Mouse (Mus musculus) midbrain, embryonic 11.5 days (tissue): ENCODE measurements around the gene Sall2. TPM values are rescaled to one million over a fixed set of nuclear protein-coding genes. Genes with fewer than 3 reads are reported as not detected.
A peak's percentile ranks its signal among the peaks of the same experiment; 100 is the strongest.

Source experiments
- ATAC-seq: fragments of 200-750 bp; cut with Nextera tagmentation; 2 replicates; pipeline ENCODE4 v1.8.0; 2017; ENCODE audit warnings: moderate TSS enrichment, moderate library complexity; ENCODE audit not compliant: low FRiP score
- DNase-seq: peaks from one replicate; pipeline ENCODE4 v3.0.0; 2015; ENCODE audit warnings: low spot score; ENCODE audit errors: missing footprints
- H3K27ac ChIP-seq: fragments of 300-500 bp; sonication (generic); 2 replicates; pipeline ENCODE4 v1.5.1; 2014; ENCODE audit warnings: low read depth, low read length
- H3K27me3 ChIP-seq: fragments of 300-500 bp; sonication (generic); 2 replicates; pipeline ENCODE4 v1.6.1; 2014; ENCODE audit warnings: mild to moderate bottlenecking, low read length, moderate library complexity, mixed read lengths; ENCODE audit not compliant: control insufficient read depth, insufficient read depth
- H3K36me3 ChIP-seq: fragments of 300-500 bp; sonication (generic); 2 replicates; pipeline ENCODE4 v1.6.1; 2014; ENCODE audit warnings: mild to moderate bottlenecking, low read length, moderate library complexity, mixed read lengths; ENCODE audit not compliant: control insufficient read depth, insufficient read depth
- H3K4me1 ChIP-seq: fragments of 300-500 bp; sonication (generic); 2 replicates; pipeline ENCODE4 v1.6.1; 2014; ENCODE audit warnings: low read length; ENCODE audit not compliant: control insufficient read depth, insufficient read depth
- H3K4me2 ChIP-seq: fragments of 300-500 bp; sonication (generic); 2 replicates; pipeline ENCODE4 v1.6.1; 2014; ENCODE audit warnings: mild to moderate bottlenecking, moderate library complexity
- H3K4me3 ChIP-seq: fragments of 300-500 bp; sonication (generic); 2 replicates; pipeline ENCODE4 v1.5.1; 2014; ENCODE audit warnings: low read depth, low read length
- H3K9ac ChIP-seq: fragments of 300-500 bp; sonication (generic); 2 replicates; pipeline ENCODE4 v1.6.1; 2014; ENCODE audit warnings: low read length
- H3K9me3 ChIP-seq: fragments of 300-500 bp; sonication (generic); 2 replicates; pipeline ENCODE4 v1.6.1; 2016; ENCODE audit warnings: low read length; ENCODE audit not compliant: control insufficient read depth
- WGBS: fragments of 180-500 bp; shearing (Covaris S2); extraction: QIAGEN DNeasy Blood & Tissue Kit; methylation state at CpG from one replicate; pipeline ENCODE4 v1.1.7; 2014; 5-methylcytosine and 5-hydroxymethylcytosine counted together
- polyA plus RNA-seq: library from polyadenylated mRNA; unstranded; fragments of >200 nt; fragmentation: Nextera tagmentation; extraction: Ambion mirVana; gene quantifications from 2 replicates; pipeline ENCODE4 v1.2.1, GENCODE M21; 2014

Gene Sall2
- 57.4 and 65.1 TPM in 2 replicates for polyA plus RNA-seq

- H3K4me1 ChIP-seq, result peaks cover 41% of the 10 kb centered on the region
Measured at GRCm38 (mm10) chr14:52327910-52328812, at the start of gene Sall2. Sall2 (minus strand) TSS chr14:52328762.

DNA sequence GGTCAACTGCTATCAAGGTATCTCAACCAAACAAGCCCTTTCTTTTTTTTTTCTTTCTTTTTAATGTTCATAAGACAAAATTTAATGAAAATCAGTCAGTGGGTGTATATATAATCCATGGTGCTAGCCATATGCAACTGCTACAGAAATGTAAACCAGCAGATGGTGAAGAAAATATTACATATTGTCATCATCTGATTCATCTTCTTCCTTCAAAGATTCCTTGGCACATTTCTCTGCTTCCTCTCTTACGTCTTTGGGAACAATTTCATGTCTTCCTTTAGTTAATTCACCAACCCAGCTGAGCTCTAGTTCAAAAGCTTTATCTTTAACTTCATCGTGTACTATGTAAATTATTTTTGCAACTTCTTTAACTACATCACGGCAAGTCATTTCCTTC, 40.2 kb upstream of the Sall2 start:
- Histone ChIP-seq H3K27me3 (no peaks in the 10 kb centered on the region), H3K4me1 (no peaks in the 10 kb centered on the region), H3K36me3 (no peaks in the 10 kb centered on the region), H3K4me3 (no peak overlapping the region), H3K27ac (no peak overlapping the region), H3K4me2 (no peak overlapping the region), H3K9ac (no peak overlapping the region), H3K9me3 (no peaks in the 10 kb centered on the region)
- DNase-seq (no peak), ATAC-seq (no peak)
- WGBS, result 89% methylated on average over 3 of the region's 3 CpGs

More at GRCm38 (mm10) chr14:52327910-52328812, at the start of gene Sall2:
- under 1% methylated on average over 26 of the region's 26 CpGs for WGBS
- Histone ChIP-seq H3K27ac (peak within 1 kb of the TSS; percentile 96), H3K9ac (peak within 1 kb of the TSS; percentile 84), H3K27me3 (no peaks in the 10 kb centered on the region), H3K36me3 (no peaks in the 10 kb centered on the region), H3K4me3 (peak within 1 kb of the TSS; percentile 67), H3K4me2 (peak within 1 kb of the TSS; percentile 70), H3K9me3 (no peaks in the 10 kb centered on the region)
- ATAC-seq (peak; percentile 64), DNase-seq (peak; percentile 96)

GRCm38 (mm10) chr14:52356308-52356707, 27.7 kb upstream of the Sall2 start, which contains the start of gene Olfr1513:
Olfr1513 (minus strand) TSS chr14:52356408.
- Histone ChIP-seq H3K4me2 (no peak within 1 kb of the TSS), H3K4me3 (no peak within 1 kb of the TSS), H3K4me1 (no peaks in the 10 kb centered on the region), H3K9me3 (no peaks in the 10 kb centered on the region), H3K9ac (no peak within 1 kb of the TSS), H3K36me3 (no peaks in the 10 kb centered on the region), H3K27me3 (no peaks in the 10 kb centered on the region), H3K27ac (no peak within 1 kb of the TSS)
- 81% methylated on average over 4 of the region's 4 CpGs for WGBS
- DNase-seq, result no peak
- no peak for ATAC-seq

GRCm38 (mm10) chr14:52339512-52339852, 10.9 kb upstream of the Sall2 start:
- no peaks in the 10 kb centered on the region for H3K36me3 ChIP-seq
- WGBS, result 79% methylated on average over 6 of the region's 6 CpGs
- H3K9ac ChIP-seq, result no peak overlapping the region
- H3K4me1 ChIP-seq, result no peaks in the 10 kb centered on the region
- DNase-seq (no peak), ATAC-seq (no peak)
- no peaks in the 10 kb centered on the region; the same call in 1 of the 2 replicates for H3K9me3 ChIP-seq
- no peaks in the 10 kb centered on the region for H3K27me3 ChIP-seq
- no peak overlapping the region for H3K27ac ChIP-seq
- no peak overlapping the region for H3K4me3 ChIP-seq
- H3K4me2 ChIP-seq, result no peak overlapping the region

- DNase-seq, result peak; percentile 96
Measured at GRCm38 (mm10) chr14:52338751-52339511, 10.4 kb upstream of the Sall2 start.

GRCm38 (mm10) chr14:52332171-52332570, 3.6 kb upstream of the Sall2 start:
- Histone ChIP-seq H3K4me1 (peaks cover 27% of the 10 kb centered on the region), H3K4me3 (no peak overlapping the region), H3K27ac (peak overlapping the region; percentile 62), H3K27me3 (no peaks in the 10 kb centered on the region), H3K9ac (no peak overlapping the region), H3K36me3 (no peaks in the 10 kb centered on the region), H3K9me3 (no peaks in the 10 kb centered on the region), H3K4me2 (no peak overlapping the region)
- WGBS, result 22% methylated on average over 3 of the region's 3 CpGs
- ATAC-seq (no peak), DNase-seq (peak; percentile 87)

More at GRCm38 (mm10) chr14:52338751-52339511, 10.4 kb upstream of the Sall2 start:
- H3K4me3 ChIP-seq, result no peak overlapping the region
- no peaks in the 10 kb centered on the region for H3K36me3 ChIP-seq
- H3K27me3 ChIP-seq, result no peaks in the 10 kb centered on the region
- ATAC-seq, result peak; percentile 53
- peak overlapping the region; percentile 34; the same call in 1 of the 2 replicates for H3K4me2 ChIP-seq
- H3K27ac ChIP-seq, result no peak overlapping the region
- H3K4me1 ChIP-seq, result no peaks in the 10 kb centered on the region
- H3K9ac ChIP-seq, result peak overlapping the region; percentile 7; the same call in 1 of the 2 replicates
- WGBS, result 31% methylated on average over 21 of the region's 21 CpGs
- no peaks in the 10 kb centered on the region for H3K9me3 ChIP-seq

DNA sequence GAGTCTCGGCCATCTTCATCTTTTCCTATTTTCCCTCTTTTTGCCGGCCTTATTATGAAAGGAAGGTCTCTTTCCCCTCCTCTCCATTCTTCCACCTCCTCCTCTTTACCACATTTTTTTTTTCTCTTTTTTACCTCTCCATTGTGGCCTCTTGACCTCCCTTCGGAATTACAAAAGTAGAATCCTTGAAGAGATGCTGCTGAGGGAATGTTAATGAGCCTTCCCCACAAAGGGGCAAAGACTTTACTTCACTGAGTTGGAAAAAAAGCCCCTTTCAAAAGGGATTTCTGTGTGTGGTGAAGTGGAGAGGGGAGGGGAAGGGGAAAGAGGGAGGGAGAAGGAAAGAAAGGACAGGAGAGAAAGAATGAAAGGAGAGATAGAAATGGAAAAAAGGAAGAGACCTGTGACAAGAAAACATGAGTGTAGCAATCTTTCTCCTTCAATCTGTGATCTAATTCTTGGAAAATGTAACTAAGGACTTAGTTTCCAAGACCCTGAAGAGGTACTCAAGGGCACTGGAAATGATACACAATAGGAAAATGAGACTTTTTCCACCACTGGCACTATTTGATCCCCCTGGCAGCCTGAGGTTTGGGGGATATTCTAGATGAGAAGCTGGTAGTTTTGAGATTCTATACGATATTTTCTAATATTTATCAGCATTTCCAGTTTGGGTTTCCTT, 2.6 kb upstream of the Sall2 start:
- Histone ChIP-seq H3K4me1 (peaks cover 31% of the 10 kb centered on the region), H3K27me3 (no peaks in the 10 kb centered on the region), H3K4me2 (peak overlapping the region; percentile 22; the same call in 1 of the 2 replicates), H3K36me3 (no peaks in the 10 kb centered on the region), H3K27ac (peak overlapping the region; percentile 62), H3K4me3 (no peak overlapping the region), H3K9ac (peak overlapping the region; percentile 0; the same call in 1 of the 2 replicates), H3K9me3 (no peaks in the 10 kb centered on the region)
- peak; percentile 43 for ATAC-seq
- peak; percentile 91 for DNase-seq
- 8% methylated on average over 4 of the region's 4 CpGs for WGBS

DNA sequence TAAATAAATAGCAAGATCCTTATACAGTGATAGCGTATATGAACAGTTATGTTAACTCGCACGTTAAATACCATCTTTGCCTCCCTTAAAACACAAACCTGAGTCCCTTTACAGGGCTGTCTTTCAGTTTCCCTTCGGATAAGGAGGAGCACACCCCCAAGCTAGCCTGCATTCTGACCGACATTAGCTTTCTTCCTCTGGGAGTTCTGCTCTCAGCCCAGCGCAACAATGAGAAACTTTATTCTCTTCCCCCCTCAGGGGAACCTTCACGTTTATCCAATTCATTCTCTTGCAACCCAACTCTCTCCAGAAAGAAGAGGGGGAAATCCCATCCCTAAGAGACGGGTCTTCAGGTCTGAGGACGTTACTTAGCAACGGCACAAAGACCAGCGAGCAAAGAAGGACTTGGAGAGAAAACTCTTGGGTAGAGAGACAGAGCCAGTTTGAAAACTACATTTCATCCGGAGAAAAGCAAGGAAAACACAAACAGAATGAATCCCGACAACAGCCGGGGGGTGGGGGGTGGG, 1.1 kb downstream of the Sall2 start:
- H3K27ac ChIP-seq, result peak overlapping the region; percentile 96
- H3K36me3 ChIP-seq, result no peaks in the 10 kb centered on the region
- ATAC-seq, result peak; percentile 74
- peak overlapping the region; percentile 84 for H3K9ac ChIP-seq
- H3K4me2 ChIP-seq, result peak overlapping the region; percentile 70
- no peaks in the 10 kb centered on the region for H3K27me3 ChIP-seq
- H3K4me1 ChIP-seq, result peaks cover 41% of the 10 kb centered on the region
- H3K4me3 ChIP-seq, result peak overlapping the region; percentile 67
- H3K9me3 ChIP-seq, result no peaks in the 10 kb centered on the region
- WGBS, result under 1% methylated on average over 14 of the region's 14 CpGs
- DNase-seq, result peak; percentile 95
